Mouse (Mus musculus) ES-E14 (cell line): ENCODE data around the gene Itga11.

Experiments
- CHD2 ChIP-seq: IDR thresholded peaks from 2 replicates; pipeline ENCODE4 v1.6.1; 2014; ENCODE audit warnings: mild to moderate bottlenecking, low read depth, low read length, inconsistent platforms
- MAFK ChIP-seq: IDR thresholded peaks from 2 replicates; pipeline ENCODE4 v1.6.1; 2014; ENCODE audit warnings: mild to moderate bottlenecking, low read depth, low read length, inconsistent platforms; ENCODE audit not compliant: insufficient read depth
- ZC3H11A ChIP-seq: IDR thresholded peaks from 2 replicates; pipeline ENCODE4 v1.6.1; 2012; ENCODE audit warnings: low read depth, mild to moderate bottlenecking, inconsistent platforms, low read length, borderline replicate concordance

GRCm38 (mm10) chr9:62768361-62768760, 90.7 kb downstream of the Itga11 start:
- no peak for TF ChIP-seq MAFK
- TF ChIP-seq CHD2, result no peak
- TF ChIP-seq ZC3H11A, result no peak
